Mouse (Mus musculus) cerebral cortex, adult 2 months (tissue): ENCODE results near the gene Adap1.

Source experiments
- WGBS: fragments of 180-500 bp; shearing (Covaris S2); methylation state at CpG from one replicate; pipeline ENCODE4 v1.1.7; 2018; 5-methylcytosine and 5-hydroxymethylcytosine counted together

Gene Adap1

GRCm38 (mm10) chr5:139286142-139286941, 39.1 kb downstream of the Adap1 start:
- whole genome bisulfite sequencing = 51% methylated on average over 14 of the region's 14 CpGs

DNA sequence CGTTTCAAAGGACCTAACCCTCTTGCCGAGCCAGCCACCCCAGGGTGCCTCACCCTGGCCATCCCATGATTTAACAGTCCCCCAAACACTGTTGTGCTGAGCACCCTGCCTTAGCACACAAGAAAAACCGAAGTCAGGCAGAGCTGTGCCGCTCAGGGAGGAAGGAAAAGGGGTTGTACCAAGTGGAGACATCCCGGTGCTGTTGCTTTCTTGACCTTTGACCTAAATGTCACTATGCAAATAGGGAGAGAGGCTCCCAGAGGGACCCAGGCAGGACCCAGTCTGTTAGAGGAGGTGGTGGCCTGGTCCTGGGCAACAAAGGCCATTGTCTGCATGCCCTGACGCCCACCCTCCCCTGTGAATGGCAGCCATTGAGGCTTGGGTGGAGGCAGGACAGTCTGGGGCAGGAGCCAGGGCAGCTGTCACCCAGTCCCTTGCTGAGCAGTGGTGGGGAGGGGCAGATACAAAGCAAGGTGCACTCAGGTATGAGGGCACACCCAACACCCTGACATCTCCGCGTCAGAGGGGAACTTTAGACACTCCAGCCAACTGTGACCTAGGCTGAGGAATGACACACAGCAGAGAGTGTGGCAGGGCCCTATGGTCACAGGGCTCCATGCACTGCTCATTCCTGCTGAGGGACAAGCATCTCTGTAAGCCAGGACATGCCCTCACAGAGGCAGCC, 39.9 kb downstream of the Adap1 start:
- WGBS = 53% methylated on average over 8 of the region's 8 CpGs

DNA sequence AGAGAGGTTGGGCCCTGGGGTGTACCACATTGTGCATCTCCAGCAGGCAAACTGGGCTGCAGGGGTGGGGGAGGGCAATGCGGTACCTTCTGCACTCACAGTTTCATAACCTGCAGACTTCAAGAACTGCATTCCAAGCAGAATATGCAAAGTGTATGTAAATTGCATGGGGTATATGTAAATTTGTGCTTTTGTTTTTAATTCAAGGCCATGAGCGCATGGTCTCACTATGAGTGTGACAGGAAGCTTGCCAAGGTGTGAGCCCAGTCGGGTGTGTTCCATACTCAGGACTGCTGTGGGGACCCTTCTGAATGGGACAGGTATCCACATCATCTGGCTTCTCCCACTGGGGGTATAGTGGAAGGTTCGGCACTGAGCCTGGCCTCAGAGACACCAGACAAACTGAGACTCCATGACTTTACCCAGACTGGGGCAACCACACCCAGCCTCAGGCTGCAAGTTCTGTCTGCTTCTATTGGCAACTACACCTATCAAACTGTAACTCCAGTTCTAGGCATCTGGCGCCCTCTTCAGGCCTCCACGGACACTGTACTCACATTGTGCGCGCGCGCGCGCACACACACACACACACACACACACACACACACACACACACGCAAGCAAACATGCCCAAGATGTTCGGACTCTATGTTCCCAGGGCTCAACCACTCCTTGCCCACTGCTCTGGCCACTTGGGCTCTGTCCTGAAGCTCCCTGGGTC, 41.8 kb downstream of the Adap1 start:
- 87% methylated on average over 14 of the region's 14 CpGs for WGBS

- WGBS = 5% methylated on average over 15 of the region's 15 CpGs
Observed at GRCm38 (mm10) chr5:139282191-139282590, 43.2 kb downstream of the Adap1 start.

DNA sequence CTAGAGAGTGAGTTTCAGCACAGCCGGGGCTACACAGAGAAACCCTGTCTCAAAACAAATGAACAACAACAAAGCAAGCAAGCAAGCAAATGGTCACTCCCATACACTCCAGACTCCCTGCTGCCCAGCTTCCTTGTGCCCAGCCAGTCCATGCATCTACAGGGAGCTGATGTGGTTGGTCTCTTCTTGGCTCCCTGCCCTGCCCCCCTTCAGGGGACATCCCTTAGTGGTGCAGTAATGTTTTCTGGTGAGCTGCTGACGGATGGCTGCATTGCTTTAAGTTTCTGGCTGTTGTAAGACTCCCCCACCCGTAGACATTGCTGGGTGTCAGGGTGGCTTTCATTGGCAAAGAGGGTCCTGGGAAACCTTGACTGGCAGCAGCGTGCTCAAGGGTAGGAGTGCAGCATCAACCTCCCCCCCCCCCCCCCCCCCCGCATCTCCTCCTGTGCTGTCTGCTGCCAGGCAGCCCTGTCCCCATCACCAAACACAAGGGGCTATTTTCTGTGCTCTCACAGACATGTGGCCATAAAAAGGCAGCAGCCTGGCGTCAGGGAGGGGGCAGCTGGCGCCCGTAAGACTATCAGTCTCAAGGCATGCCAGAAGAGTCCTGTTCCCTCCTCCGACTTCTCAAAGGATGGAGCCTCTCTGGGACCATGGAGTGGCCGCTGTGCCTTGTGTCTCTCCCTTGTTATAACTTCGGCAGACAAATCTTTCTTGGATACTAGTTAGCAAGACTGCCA, 43.9 kb downstream of the Adap1 start:
- WGBS = 32% methylated on average over 11 of the region's 11 CpGs

DNA sequence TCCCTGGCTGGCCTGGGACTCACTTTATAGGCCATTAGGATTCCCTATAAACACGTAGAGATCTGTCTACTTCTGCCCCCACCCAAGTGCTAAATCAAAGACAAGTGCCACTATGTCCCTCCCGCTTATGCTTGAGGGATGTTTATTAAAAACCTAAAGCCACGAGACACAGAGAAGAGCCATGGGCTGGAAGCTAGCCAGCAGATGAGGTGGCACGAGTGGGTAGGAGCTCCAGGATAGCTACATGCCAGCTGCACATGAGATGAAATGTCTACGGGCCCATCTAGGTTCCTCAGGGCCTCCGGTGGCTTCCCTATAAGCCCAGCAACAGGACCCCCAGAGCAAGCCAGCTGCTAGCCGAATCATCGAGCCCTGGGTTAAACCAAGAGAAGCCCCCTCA, 48.1 kb downstream of the Adap1 start:
- 50% methylated on average over 8 of the region's 8 CpGs for WGBS

GRCm38 (mm10) chr5:139271994-139272554, 53.3 kb downstream of the Adap1 start:
- 70% methylated on average over 8 of the region's 8 CpGs for WGBS

GRCm38 (mm10) chr5:139270806-139271521, 54.5 kb downstream of the Adap1 start:
- WGBS = 44% methylated on average over 16 of the region's 16 CpGs

DNA sequence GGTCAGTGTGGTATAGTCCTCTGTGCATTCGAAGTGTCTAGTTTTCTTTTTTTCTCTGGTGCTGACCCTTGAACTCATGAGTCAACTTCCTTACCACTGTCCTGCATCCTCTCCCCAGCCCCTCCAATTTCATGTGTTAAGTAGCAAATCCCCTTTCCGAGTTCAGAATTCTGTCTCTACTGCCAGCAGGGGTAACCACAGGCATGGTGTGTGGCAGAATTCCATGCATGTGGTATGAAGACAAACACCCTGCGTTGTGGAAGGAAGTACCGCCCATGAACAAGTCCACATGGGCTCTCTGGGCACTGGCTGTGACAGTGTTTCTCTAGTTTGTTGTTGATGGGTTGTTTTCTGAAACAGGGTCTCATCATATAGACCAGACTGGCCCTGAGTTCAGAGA, 57.8 kb downstream of the Adap1 start:
- 56% methylated on average over 4 of the region's 4 CpGs for WGBS

GRCm38 (mm10) chr5:139261403-139261802, 64.0 kb downstream of the Adap1 start:
- 91% methylated on average over 4 of the region's 4 CpGs for WGBS

DNA sequence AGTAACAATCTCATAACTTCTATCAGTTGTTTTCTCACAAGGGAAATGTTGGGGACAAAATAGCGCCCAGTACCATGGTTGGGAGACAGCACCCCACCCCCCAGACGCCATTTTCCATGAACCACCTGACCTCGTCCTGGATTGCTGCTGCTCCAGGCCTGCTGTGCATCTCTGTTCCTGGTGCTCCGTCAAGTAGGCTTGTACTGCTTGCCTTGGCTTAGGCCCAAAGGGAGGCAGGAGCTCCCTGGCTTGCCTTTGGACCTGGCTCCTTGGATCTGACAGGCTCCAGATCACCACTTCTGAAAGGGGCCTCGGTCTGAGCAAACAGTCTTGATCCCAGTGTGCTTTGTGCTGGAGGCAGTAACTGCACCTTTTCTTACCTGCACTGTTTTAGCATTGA, 65.6 kb downstream of the Adap1 start:
- 76% methylated on average over 5 of the region's 5 CpGs for WGBS

- WGBS = 85% methylated on average over 8 of the region's 8 CpGs
Observed at GRCm38 (mm10) chr5:139258371-139259035, 66.9 kb downstream of the Adap1 start.

DNA sequence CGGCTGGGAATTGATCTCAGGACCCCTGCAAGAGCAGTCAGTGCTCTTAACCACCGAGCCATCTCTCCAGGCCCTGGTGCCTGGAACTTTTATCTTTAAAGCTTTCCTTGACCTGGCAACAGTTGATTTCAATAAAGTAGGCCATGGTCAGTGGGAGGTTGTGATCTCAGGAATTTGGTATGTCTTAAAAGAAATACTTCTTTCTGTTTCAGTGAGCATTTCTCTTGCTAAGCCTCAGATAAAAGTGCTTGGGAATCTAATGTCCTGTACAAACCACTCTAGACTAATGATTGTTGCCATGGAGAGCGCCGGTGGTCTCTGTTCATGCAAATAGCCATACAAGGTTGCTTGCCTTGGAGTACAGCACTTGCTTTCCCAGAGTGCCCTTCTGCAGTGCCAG, 67.6 kb downstream of the Adap1 start:
- WGBS = 70% methylated on average over 4 of the region's 4 CpGs

DNA sequence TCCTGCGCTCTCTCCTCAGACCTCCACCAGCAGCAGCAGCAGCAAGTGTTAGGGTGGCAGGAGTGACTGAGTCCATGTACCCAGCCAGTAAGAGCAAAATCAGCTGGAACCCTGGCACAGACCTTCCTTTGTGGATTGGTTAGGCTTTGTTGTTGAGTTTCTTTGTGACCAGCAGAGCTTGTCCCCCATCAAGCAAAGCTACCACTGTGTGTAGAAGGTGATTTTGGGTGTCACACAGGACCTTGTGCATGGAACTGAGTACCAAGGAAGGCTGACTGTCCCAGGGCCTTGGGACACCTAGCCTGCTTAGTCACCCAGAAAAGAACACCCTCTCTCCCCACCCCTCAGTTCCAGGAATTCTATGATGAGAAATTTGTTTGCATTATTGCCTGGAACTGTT, 68.2 kb downstream of the Adap1 start:
- 100% methylated on average over 1 of the region's 1 CpGs for WGBS

GRCm38 (mm10) chr5:139256211-139256765, 69.1 kb downstream of the Adap1 start:
- WGBS = 74% methylated on average over 3 of the region's 3 CpGs

GRCm38 (mm10) chr5:139255777-139256176, 69.6 kb downstream of the Adap1 start:
- WGBS = 79% methylated on average over 6 of the region's 6 CpGs

- WGBS = 82% methylated on average over 6 of the region's 6 CpGs
Observed at GRCm38 (mm10) chr5:139254938-139255337, 70.5 kb downstream of the Adap1 start.

- 2% methylated on average over 6 of the region's 6 CpGs for WGBS
Observed at GRCm38 (mm10) chr5:139253301-139253741, 72.1 kb downstream of the Adap1 start.

GRCm38 (mm10) chr5:139252910-139253245, 72.5 kb downstream of the Adap1 start:
- WGBS = under 1% methylated on average over 7 of the region's 7 CpGs
